Mouse (Mus musculus): ENCODE data around the gene Ercc1. TPM values are rescaled to one million over a fixed set of nuclear protein-coding genes. Genes with fewer than 3 reads are reported as not detected.

Gene Ercc1
- total and polyA plus RNA-seq, 3 experiments = 22.2 to 37.5 TPM; not detected in 1

- Histone ChIP-seq H3K27me3 (ENCODE audit: control insufficient read depth in 1 of 2, insufficient read depth in 2 of 2, low read length in 2 of 2) (no peaks in the 10 kb centered on the region), H3K4me1 (ENCODE audit: control insufficient read depth in 1 of 2, insufficient read depth in 2 of 2, low read length in 2 of 2) (peaks cover 0 to 13% of the 10 kb centered on the region in 2 experiments; a peak in 3 of 4 replicates), H3K9ac (ENCODE audit: control insufficient read depth, low read depth, low read length, poor library complexity, severe bottlenecking) (no peak overlapping the region), H3K27ac (ENCODE audit: control insufficient read depth, low read depth, low read length) (no peak overlapping the region), H3K79me2 (ENCODE audit: control insufficient read depth, insufficient read depth, low read length, poor library complexity) (no peaks in the 10 kb centered on the region; the same call in 1 of the 2 replicates), H3K4me3 (ENCODE audit: control insufficient read depth in 1 of 2, insufficient read depth in 1 of 2, low read depth in 2 of 2, low read length in 2 of 2) (no peak overlapping the region), H3K36me3 (ENCODE audit: control insufficient read depth in 1 of 2, insufficient read depth in 2 of 2, low read length in 2 of 2) (no peaks in the 10 kb centered on the region; a peak in 1 of 4 replicates), H3K9me3 (replicated peaks; ENCODE audit: insufficient read depth, low read length) (no peaks in the 10 kb centered on the region)
- DNase-seq (ENCODE audit: low read depth, low spot score) = no peak
- no peak for TF ChIP-seq EP300 (IDR thresholded peaks at IDR 0.05; ENCODE audit: low read depth in 1 of 2, low read length in 2 of 2)
- no peak for TF ChIP-seq MAX (IDR thresholded peaks at IDR 0.05; ENCODE audit: low read length)
- TF ChIP-seq CHD2 (IDR thresholded peaks at IDR 0.05; ENCODE audit: low read length) = no peak
- TF ChIP-seq E2F4 (IDR thresholded peaks at IDR 0.05; ENCODE audit: borderline replicate concordance, low read depth, low read length) = no peak
- TF ChIP-seq MEF2A (IDR thresholded peaks at IDR 0.05; ENCODE audit: extremely low read depth, insufficient replicate concordance, low read depth, low read length, poor library complexity, severe bottlenecking) = no peak
- TF ChIP-seq SIN3A (IDR thresholded peaks at IDR 0.05; ENCODE audit: low read length) = no peak
- no peak for TF ChIP-seq MAZ (IDR thresholded peaks at IDR 0.05; ENCODE audit: low read depth, low read length)
These were observed 58.0 kb downstream of the Ercc1 start for GRCm38 (mm10) chr7:19402535-19403112.

DNA sequence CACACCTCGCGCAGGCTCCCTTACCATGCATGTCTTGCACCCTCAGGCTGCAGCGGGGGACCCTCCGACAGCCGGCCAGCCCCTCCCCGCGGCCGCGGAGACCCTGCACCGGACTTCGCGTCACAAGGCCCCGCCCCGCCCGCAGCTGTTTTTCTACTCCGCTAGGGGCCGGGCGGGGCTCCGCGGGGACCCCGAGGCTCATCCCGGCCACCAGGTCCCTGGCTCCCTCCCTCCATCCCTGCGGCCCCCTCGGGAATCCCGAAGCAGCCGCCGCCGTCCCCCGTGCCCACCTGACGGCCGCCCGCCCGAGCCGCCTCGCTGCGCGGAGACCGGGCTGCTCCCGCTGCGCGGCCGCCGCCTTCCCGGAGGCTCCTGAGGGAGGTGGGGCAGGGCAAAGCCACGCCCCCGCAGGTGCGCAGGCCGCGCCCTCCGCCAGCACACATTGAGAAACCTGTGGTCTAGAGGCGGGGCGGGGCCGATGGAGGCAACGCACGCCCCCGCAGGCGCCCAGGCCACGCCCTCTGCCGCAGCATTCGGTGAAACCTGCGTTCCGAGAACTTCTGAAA lies 59.2 kb downstream of the Ercc1 start, which contains the start of gene Klc3:
TSS of gene Klc3 (minus strand) at position 374 of the 566 bp plus-strand sequence.
- Histone ChIP-seq H3K9ac (ENCODE audit: control insufficient read depth, low read depth, low read length, poor library complexity, severe bottlenecking) (peak within 1 kb of the TSS; percentile 43), H3K4me3 (ENCODE audit: control insufficient read depth in 1 of 2, insufficient read depth in 1 of 2, low read depth in 2 of 2, low read length in 2 of 2) (peak within 1 kb of the TSS; percentile 43 to 50), H3K36me3 (ENCODE audit: control insufficient read depth in 1 of 2, insufficient read depth in 2 of 2, low read length in 2 of 2) (no peaks in the 10 kb centered on the region; a peak in 1 of 4 replicates), H3K79me2 (ENCODE audit: control insufficient read depth, insufficient read depth, low read length, poor library complexity) (no peaks in the 10 kb centered on the region; the same call in 1 of the 2 replicates), H3K9me3 (replicated peaks; ENCODE audit: insufficient read depth, low read length) (no peaks in the 10 kb centered on the region), H3K27me3 (ENCODE audit: control insufficient read depth in 1 of 2, insufficient read depth in 2 of 2, low read length in 2 of 2) (no peaks in the 10 kb centered on the region), H3K27ac (ENCODE audit: control insufficient read depth, low read depth, low read length) (no peak within 1 kb of the TSS), H3K4me1 (ENCODE audit: control insufficient read depth in 1 of 2, insufficient read depth in 2 of 2, low read length in 2 of 2) (peaks cover 0 to 13% of the 10 kb centered on the region in 2 experiments; a peak in 3 of 4 replicates)
- peak; percentile 82 for DNase-seq (ENCODE audit: low read depth, low spot score)
- TF ChIP-seq MXI1 (IDR thresholded peaks at IDR 0.05; ENCODE audit: low read depth, low read length) (no peak), NELFE (IDR thresholded peaks at IDR 0.05; ENCODE audit: low read depth, low read length) (no peak), NRF1 (IDR thresholded peaks at IDR 0.05; ENCODE audit: insufficient read depth, low read depth, low read length, poor library complexity, severe bottlenecking) (peak; percentile 67)

- H3K36me3 ChIP-seq (ENCODE audit: control insufficient read depth in 1 of 2, insufficient read depth in 2 of 2, low read length in 2 of 2) = no peaks in the 10 kb centered on the region; a peak in 1 of 4 replicates
- no peaks in the 10 kb centered on the region; the same call in 1 of the 2 replicates for H3K79me2 ChIP-seq (ENCODE audit: control insufficient read depth, insufficient read depth, low read length, poor library complexity)
- no peak for DNase-seq (ENCODE audit: low read depth, low spot score)
- TF ChIP-seq NELFE (IDR thresholded peaks at IDR 0.05; ENCODE audit: low read depth, low read length) (no peak), HCFC1 (IDR thresholded peaks at IDR 0.05; ENCODE audit: low read depth, low read length) (no peak), MXI1 (IDR thresholded peaks at IDR 0.05; ENCODE audit: low read depth, low read length) (0 out of 2 replicates have a peak, but pooled peaks have one; percentile 1)
- H3K4me3 ChIP-seq (ENCODE audit: control insufficient read depth in 1 of 2, insufficient read depth in 1 of 2, low read depth in 2 of 2, low read length in 2 of 2) = peak within 1 kb of the TSS; percentile 43 to 50
- no peaks in the 10 kb centered on the region for H3K9me3 ChIP-seq (replicated peaks; ENCODE audit: insufficient read depth, low read length)
- peaks cover 0 to 1% of the 10 kb centered on the region in 2 experiments; a peak in 1 of 4 replicates for H3K27me3 ChIP-seq (ENCODE audit: control insufficient read depth in 1 of 2, insufficient read depth in 2 of 2, low read length in 2 of 2)
- H3K9ac ChIP-seq (ENCODE audit: control insufficient read depth, low read depth, low read length, poor library complexity, severe bottlenecking) = peak within 1 kb of the TSS; percentile 60
- peaks cover 0 to 13% of the 10 kb centered on the region in 2 experiments; a peak in 3 of 4 replicates for H3K4me1 ChIP-seq (ENCODE audit: control insufficient read depth in 1 of 2, insufficient read depth in 2 of 2, low read length in 2 of 2)
- H3K27ac ChIP-seq (ENCODE audit: control insufficient read depth, low read depth, low read length) = no peak within 1 kb of the TSS
These were observed 59.9 kb downstream of the Ercc1 start, which contains the start of gene Ckm for GRCm38 (mm10) chr7:19404476-19404875. TSS of gene Ckm (plus strand) at chr7:19404776.
